Mouse (Mus musculus) adrenal gland, adult 18-20 months (tissue): ENCODE measurements around the gene Map4k5. TPM values are rescaled to one million over a fixed set of nuclear protein-coding genes. Genes with fewer than 3 reads are reported as not detected.
A peak's percentile ranks its signal among the peaks of the same experiment; 100 is the strongest.

ENCODE experiments used
- DNase-seq, 2 experiments: peaks; one replicate each; pipeline ENCODE4 v3.0.0; 2021 to 2022; ENCODE audit warnings: low spot score in 2 of 2
- microRNA-seq, 2 experiments: library from miRNA; unstranded; fragments of <30 nt; microRNA quantifications; one replicate each; pipeline ENCODE4 v1.2.0; 2021; ENCODE audit warnings: borderline number of aligned reads in 2 of 2
- total RNA-seq, 2 experiments: library from RNA; stranded (reverse); gene quantifications; 1 replicate in 1 of 2; 2 replicates in 1 of 2; pipeline ENCODE4 v1.2.3; 2021

Gene Map4k5
- total RNA-seq, 2 experiments from 2014 or later: 24.3 to 27.3 TPM

- no peak for DNase-seq
Measured at GRCm38 (mm10) chr12:69758221-69759185, 134.5 kb downstream of the Map4k5 start.

- peak; percentile 76 to 79 for DNase-seq
Measured at GRCm38 (mm10) chr12:69757418-69758141, 135.4 kb downstream of the Map4k5 start.

- no peak for DNase-seq
Measured at GRCm38 (mm10) chr12:69756015-69756414, 137.0 kb downstream of the Map4k5 start.

- DNase-seq: no peak
Measured at GRCm38 (mm10) chr12:69753936-69754335, 139.1 kb downstream of the Map4k5 start.

Small RNA genes within 50 kb of the gene (microRNA-seq; reads per million reads assigned to microRNA genes)
- gene Mir681: 0 reads per million in 2 experiments

Other genes starting within 250 kb of the Map4k5 start
- gene Sos2, start 211.3 kb downstream of the Map4k5 start, total RNA-seq: 10 to 100 TPM; 33.7 to 40.8 TPM
- 10 to 100 TPM; 19.5 to 21.9 TPM for gene L2hgdh, start 168.3 kb downstream of the Map4k5 start, total RNA-seq
- gene Atp5s, start 168.2 kb downstream of the Map4k5 start, total RNA-seq: 10 to 100 TPM; 11.5 to 16.2 TPM
- gene Cdkl1, start 101.9 kb downstream of the Map4k5 start, total RNA-seq: 1 to 10 TPM; 1.7 to 2.2 TPM
- 1 to 10 TPM; 4.9 to 8.9 TPM for gene Atl1, start 586 bp downstream of the Map4k5 start, total RNA-seq
- gene Sav1, start 93.8 kb upstream of the Map4k5 start, total RNA-seq: 10 to 100 TPM; 51.0 to 54.0 TPM
- 10 to 100 TPM; 25.6 to 27.8 TPM for gene Nin, start 220.5 kb upstream of the Map4k5 start, total RNA-seq